7 mouse cellular contexts compared by ENCODE assay signal in the genomic region with DNA sequence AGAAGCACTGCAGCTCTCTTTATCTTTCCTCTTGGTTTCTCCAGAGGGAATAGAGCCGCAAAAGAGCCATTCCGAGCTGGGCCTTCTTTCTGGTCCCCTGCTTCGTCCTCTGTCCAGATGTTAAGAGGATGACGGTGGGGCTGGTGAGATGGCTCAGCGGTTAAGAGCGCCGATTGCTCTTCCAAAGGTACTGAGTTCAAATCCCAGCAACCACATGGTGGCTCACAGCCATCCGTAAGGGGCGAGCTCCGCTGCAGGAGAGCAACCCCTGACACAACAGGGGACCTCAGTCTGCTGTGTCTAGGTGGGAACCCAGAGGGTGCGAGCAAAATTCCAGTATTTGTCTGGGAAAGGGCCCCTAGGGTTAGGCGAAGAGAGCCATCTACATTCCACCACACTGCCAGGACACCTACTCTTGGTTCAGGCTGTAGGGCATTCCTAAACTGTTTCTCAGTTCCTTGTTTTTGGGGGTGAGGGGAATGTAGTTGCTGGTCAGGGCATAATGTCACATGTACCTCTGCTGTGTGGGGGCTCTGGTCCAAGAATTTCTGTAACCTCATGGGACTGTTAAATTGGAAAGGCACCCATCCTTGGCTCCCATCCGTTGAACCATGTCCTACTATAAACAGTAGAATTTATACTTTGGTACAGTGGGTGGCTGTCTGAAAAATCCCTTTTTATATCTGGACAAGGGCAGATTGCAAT. TPM values are rescaled to one million over a fixed set of nuclear protein-coding genes. Genes with fewer than 3 reads are reported as not detected.
A peak's percentile ranks its signal among the peaks of the same experiment; 100 is the strongest.
DNase-seq lines count a peak whose midpoint lies in the region; ATAC-seq and TF ChIP-seq lines count a peak whose summit lies in the region.

No protein-coding gene starts in this region.

- H3K27ac ChIP-seq in embryonic facial prominence, embryonic 14.5 days (replicated peaks; ENCODE audit: low read depth, low read length), result peak overlapping the region; percentile 93
- H3K27ac ChIP-seq in intestine, embryonic 15.5 days, result peak overlapping the region; percentile 96
- peak overlapping the region; percentile 82 for H3K27ac ChIP-seq in neural tube, embryonic 14.5 days (ENCODE audit: low read depth, low read length)

- no peak for TF ChIP-seq POLR2A in lung, adult 2 months (IDR thresholded peaks at IDR 0.05; ENCODE audit: borderline replicate concordance, extremely low read depth, low read depth, low read length)

- ATAC-seq in embryonic facial prominence, embryonic 14.5 days (ENCODE audit: low read depth), result no peak
- peak; percentile 17; the same call in 1 of the 2 replicates for ATAC-seq in intestine, embryonic 15.5 days
- ATAC-seq in neural tube, embryonic 14.5 days (ENCODE audit: low read depth), result peak; percentile 13

- DNase-seq in lung, adult 2 months, result no peak
- DNase-seq in lung, postnatal 25 days (ENCODE audit: low spot score), result no peak
- DNase-seq in embryonic facial prominence, embryonic 14.5 days (ENCODE audit: low spot score), result no peak
- DNase-seq in ovary, adult 18-20 months (ENCODE audit: low spot score), result no peak
- no peak for DNase-seq in thymus, postnatal 4 days

- peak overlapping the region; percentile 56 for H3K4me2 ChIP-seq in embryonic facial prominence, embryonic 14.5 days (ENCODE audit: low read depth, low read length)
- peak overlapping the region; percentile 60 for H3K4me2 ChIP-seq in intestine, embryonic 15.5 days (replicated peaks)
- peak overlapping the region; percentile 56 for H3K4me2 ChIP-seq in neural tube, embryonic 14.5 days (ENCODE audit: low read depth, low read length)

- H3K9ac ChIP-seq in embryonic facial prominence, embryonic 14.5 days (ENCODE audit: low read depth, low read length), result peak overlapping the region; percentile 75
- H3K9ac ChIP-seq in intestine, embryonic 15.5 days, result peak overlapping the region; percentile 44
- H3K9ac ChIP-seq in neural tube, embryonic 14.5 days (replicated peaks; ENCODE audit: low read depth, low read length), result peak overlapping the region; percentile 51; the same call in 1 of the 2 replicates

- H3K27me3 ChIP-seq in embryonic facial prominence, embryonic 14.5 days (replicated peaks; ENCODE audit: control insufficient read depth, insufficient read depth, low read length), result no peaks in the 10 kb centered on the region
- no peaks in the 10 kb centered on the region for H3K27me3 ChIP-seq in intestine, embryonic 15.5 days (replicated peaks)
- no peaks in the 10 kb centered on the region for H3K27me3 ChIP-seq in neural tube, embryonic 14.5 days (ENCODE audit: control insufficient read depth, insufficient read depth, low read length)

- WGBS in lung, adult 2 months, result 62% methylated on average over 13 of the region's 13 CpGs
- WGBS in embryonic facial prominence, embryonic 14.5 days, result 55% methylated on average over 13 of the region's 13 CpGs
- WGBS in intestine, embryonic 15.5 days, result 66% methylated on average over 13 of the region's 13 CpGs
- WGBS in neural tube, embryonic 14.5 days, result 66% methylated on average over 13 of the region's 13 CpGs

- no peaks in the 10 kb centered on the region for H3K9me3 ChIP-seq in embryonic facial prominence, embryonic 14.5 days (ENCODE audit: control insufficient read depth, low read length)
- no peaks in the 10 kb centered on the region for H3K9me3 ChIP-seq in intestine, embryonic 15.5 days
- H3K9me3 ChIP-seq in neural tube, embryonic 14.5 days (ENCODE audit: control insufficient read depth, low read length), result no peaks in the 10 kb centered on the region

- peaks cover 60% of the 10 kb centered on the region for H3K36me3 ChIP-seq in embryonic facial prominence, embryonic 14.5 days (ENCODE audit: control insufficient read depth, insufficient read depth, low read length)
- peaks cover 20% of the 10 kb centered on the region for H3K36me3 ChIP-seq in intestine, embryonic 15.5 days
- H3K36me3 ChIP-seq in neural tube, embryonic 14.5 days (ENCODE audit: control insufficient read depth, insufficient read depth, low read length), result peaks cover 47% of the 10 kb centered on the region

- no peak for TF ChIP-seq CTCF in lung, adult 2 months (IDR thresholded peaks at IDR 0.05; ENCODE audit: insufficient read depth, low read length)

- H3K4me1 ChIP-seq in lung, adult 2 months (ENCODE audit: control insufficient read depth, insufficient read depth, low read length), result peaks cover 4% of the 10 kb centered on the region
- H3K4me1 ChIP-seq in embryonic facial prominence, embryonic 14.5 days (ENCODE audit: control insufficient read depth, insufficient read depth, low read length), result peaks cover 7% of the 10 kb centered on the region
- peaks cover 10% of the 10 kb centered on the region for H3K4me1 ChIP-seq in intestine, embryonic 15.5 days (replicated peaks)
- H3K4me1 ChIP-seq in neural tube, embryonic 14.5 days (ENCODE audit: control insufficient read depth, insufficient read depth, low read length), result peaks cover 10% of the 10 kb centered on the region; the same call in 1 of the 2 replicates

- peak overlapping the region; percentile 96 for H3K4me3 ChIP-seq in lung, adult 2 months (replicated peaks; ENCODE audit: extremely low read depth, low read depth, low read length)
- peak overlapping the region; percentile 57 for H3K4me3 ChIP-seq in embryonic facial prominence, embryonic 14.5 days (ENCODE audit: low read depth, low read length)
- H3K4me3 ChIP-seq in intestine, embryonic 15.5 days (replicated peaks), result peak overlapping the region; percentile 39
- H3K4me3 ChIP-seq in neural tube, embryonic 14.5 days (ENCODE audit: low read depth, low read length), result peak overlapping the region; percentile 45

RNA-seq across cellular contexts. Expression of a gene that starts 0.7 kb away (rescaled TPM):
- 67.3 and 88.1 TPM in 2 replicates for polyA plus RNA-seq in lung, adult 2 months (2012; rRNA removed)
- 29.1 and 33.6 TPM in 2 replicates for polyA plus RNA-seq in embryonic facial prominence, embryonic 14.5 days (2014; fragmentation: Nextera tagmentation; extraction: Ambion mirVana)
- 60.9 and 63.4 TPM in 2 replicates for polyA plus RNA-seq in intestine, embryonic 15.5 days (2015; fragmentation: Nextera tagmentation; extraction: Ambion mirVana)
- 40.7 and 63.4 TPM in 2 replicates for polyA plus RNA-seq in neural tube, embryonic 14.5 days (2014; fragmentation: Nextera tagmentation; extraction: Ambion mirVana)

RNA-seq across cellular contexts. Expression of a gene that starts 2.8 kb away (rescaled TPM):
- 65.6 and 82.8 TPM in 2 replicates for polyA plus RNA-seq in lung, adult 2 months (2012; rRNA removed)
- 22.0 and 25.5 TPM in 2 replicates for polyA plus RNA-seq in embryonic facial prominence, embryonic 14.5 days (2014; fragmentation: Nextera tagmentation; extraction: Ambion mirVana)
- 13.3 and 14.2 TPM in 2 replicates for polyA plus RNA-seq in intestine, embryonic 15.5 days (2015; fragmentation: Nextera tagmentation; extraction: Ambion mirVana)
- 3.7 and 11.2 TPM in 2 replicates for polyA plus RNA-seq in neural tube, embryonic 14.5 days (2014; fragmentation: Nextera tagmentation; extraction: Ambion mirVana)

RNA-seq across cellular contexts. Expression of a gene that starts 8.0 kb away (rescaled TPM):
- 0.14 and 5.5 TPM in 2 replicates for polyA plus RNA-seq in lung, adult 2 months (2012; rRNA removed)
- 1.7 and 2.9 TPM in 2 replicates for polyA plus RNA-seq in embryonic facial prominence, embryonic 14.5 days (2014; fragmentation: Nextera tagmentation; extraction: Ambion mirVana)
- 0.20 TPM in 1 of 2 replicates, not detected in the other for polyA plus RNA-seq in intestine, embryonic 15.5 days (2015; fragmentation: Nextera tagmentation; extraction: Ambion mirVana)
- polyA plus RNA-seq in neural tube, embryonic 14.5 days (2014; fragmentation: Nextera tagmentation; extraction: Ambion mirVana), result not detected in 2 replicates

RNA-seq across cellular contexts. Expression of a gene that starts 9.1 kb away (rescaled TPM):
- polyA plus RNA-seq in lung, adult 2 months (2012; rRNA removed), result 152 and 265 TPM in 2 replicates
- 525 and 575 TPM in 2 replicates for polyA plus RNA-seq in embryonic facial prominence, embryonic 14.5 days (2014; fragmentation: Nextera tagmentation; extraction: Ambion mirVana)
- 517 and 559 TPM in 2 replicates for polyA plus RNA-seq in intestine, embryonic 15.5 days (2015; fragmentation: Nextera tagmentation; extraction: Ambion mirVana)
- 503 and 643 TPM in 2 replicates for polyA plus RNA-seq in neural tube, embryonic 14.5 days (2014; fragmentation: Nextera tagmentation; extraction: Ambion mirVana)

RNA-seq across cellular contexts. Expression of a gene that starts 18.8 kb away (rescaled TPM):
- polyA plus RNA-seq in lung, adult 2 months (2012; rRNA removed), result 43.6 and 55.0 TPM in 2 replicates
- polyA plus RNA-seq in embryonic facial prominence, embryonic 14.5 days (2014; fragmentation: Nextera tagmentation; extraction: Ambion mirVana), result 73.6 and 88.4 TPM in 2 replicates
- 62.1 and 63.9 TPM in 2 replicates for polyA plus RNA-seq in intestine, embryonic 15.5 days (2015; fragmentation: Nextera tagmentation; extraction: Ambion mirVana)
- 104 and 116 TPM in 2 replicates for polyA plus RNA-seq in neural tube, embryonic 14.5 days (2014; fragmentation: Nextera tagmentation; extraction: Ambion mirVana)

Comparison
In these comparisons a context has a peak if more than half of its experiments do, and no peak if none do; other contexts are left out.
1. H3K4me3 ChIP-seq: peak in every context shown above with its lines; median percentile 96 in lung, adult 2 months; 57 in embryonic facial prominence, embryonic 14.5 days; 45 in neural tube, embryonic 14.5 days; 39 in intestine, embryonic 15.5 days.